Mouse (Mus musculus): ENCODE results near the gene Mvb12a.

Mvb12a gene

DNA sequence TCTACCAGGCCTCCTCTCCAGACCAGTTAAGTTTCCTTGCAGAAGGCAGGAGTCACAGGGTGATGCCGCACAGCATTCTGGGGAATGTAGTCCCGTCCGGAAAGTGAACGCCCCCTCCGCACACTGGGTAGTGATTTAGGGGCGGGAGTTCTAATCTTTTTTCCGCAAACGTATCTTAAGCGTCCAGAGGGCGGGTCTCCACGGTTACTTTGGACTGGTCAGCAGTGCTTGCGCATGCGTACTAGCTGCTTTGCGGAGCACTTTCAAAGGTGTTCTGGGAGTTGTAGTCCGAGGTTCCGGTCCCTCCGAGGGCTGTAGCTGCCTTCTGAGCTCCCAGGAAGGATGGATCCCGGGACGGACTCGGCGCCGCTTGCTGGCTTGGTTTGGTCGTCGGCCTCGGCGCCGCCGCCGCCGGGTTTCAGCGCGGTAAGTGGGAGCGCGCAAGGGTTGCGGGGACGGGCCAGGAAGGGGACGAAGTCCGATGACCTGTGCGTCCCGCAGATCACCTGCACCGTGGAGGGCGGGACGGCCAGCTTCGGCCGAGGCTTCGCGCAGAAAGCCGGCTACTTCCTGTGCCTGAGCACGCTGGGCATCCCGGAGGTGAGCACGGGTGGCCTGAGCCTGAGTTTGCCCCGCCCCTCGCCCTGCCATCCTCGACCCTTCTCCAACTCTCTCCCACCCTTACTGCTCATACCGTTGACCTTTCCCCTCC lies at the start of gene Mvb12a:
TSS of gene Mvb12a (plus strand) at position 291 of the 712 bp plus-strand sequence.
- peak; percentile 99 for DNase-seq (ENCODE audit: low read depth, low spot score)

DNA sequence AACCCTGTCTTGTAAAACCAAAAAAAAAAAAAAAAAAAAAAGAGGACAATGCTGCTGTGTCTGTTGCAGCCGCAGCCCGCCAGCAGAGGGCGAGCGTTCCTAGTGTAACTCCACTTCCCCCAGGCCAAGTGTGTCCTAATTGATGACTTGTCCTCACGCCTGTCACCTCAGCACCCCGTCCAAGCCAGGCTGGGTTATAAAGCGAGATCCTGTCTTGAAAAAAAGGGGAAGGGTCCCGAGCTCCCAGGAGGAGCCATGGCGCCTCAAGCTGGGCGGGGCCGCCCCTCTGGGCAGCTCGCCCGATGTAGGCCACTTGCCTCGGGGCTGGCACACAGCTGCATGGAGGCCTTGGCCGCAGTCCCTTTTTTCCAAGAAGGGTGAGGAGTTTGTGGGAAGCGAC lies 47.7 kb upstream of the Mvb12a start:
- peak; percentile 84 for DNase-seq (ENCODE audit: low read depth, low spot score)

DNA sequence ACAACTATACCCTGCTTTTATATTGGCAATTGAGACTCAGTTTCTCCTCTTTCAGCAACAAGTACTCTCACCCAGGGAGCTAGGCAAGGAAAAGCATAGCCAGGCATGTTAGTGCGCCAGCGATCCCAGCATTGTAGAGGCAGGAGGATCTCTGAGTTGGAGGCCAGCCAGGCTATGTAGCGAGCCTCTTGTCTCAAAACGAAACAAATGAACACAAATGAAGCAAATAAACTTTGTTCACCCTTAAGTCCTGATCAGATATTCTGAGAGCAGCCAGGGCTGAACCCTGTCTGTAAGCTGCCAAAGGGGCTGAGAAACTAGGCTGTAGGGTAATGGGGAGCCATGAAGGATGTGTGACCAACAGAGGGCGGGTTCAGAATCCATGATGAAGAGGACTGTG lies 46.9 kb upstream of the Mvb12a start:
- no peak for DNase-seq (ENCODE audit: low read depth, low spot score)

DNA sequence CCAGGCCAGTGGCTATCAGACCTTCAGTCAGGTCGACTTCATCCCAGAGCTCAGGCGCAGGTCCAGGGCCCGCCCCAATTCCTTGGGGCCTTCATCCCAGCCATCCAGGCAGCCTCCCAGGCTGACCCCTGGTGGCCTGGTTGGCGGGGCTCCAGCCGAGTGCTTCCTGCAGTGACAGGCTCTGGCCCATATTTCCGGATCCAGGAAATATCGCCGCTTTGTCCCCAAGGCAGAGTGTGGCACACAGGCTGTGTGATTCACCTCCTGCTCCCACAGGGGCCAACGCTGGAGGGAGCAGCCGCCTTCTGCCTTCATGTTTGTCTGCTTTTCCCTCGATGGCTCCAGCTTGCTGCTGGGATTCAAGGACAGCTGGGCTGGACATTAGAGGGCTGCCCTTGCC lies 46.2 kb upstream of the Mvb12a start:
- DNase-seq (ENCODE audit: low read depth, low spot score) = peak; percentile 47

DNA sequence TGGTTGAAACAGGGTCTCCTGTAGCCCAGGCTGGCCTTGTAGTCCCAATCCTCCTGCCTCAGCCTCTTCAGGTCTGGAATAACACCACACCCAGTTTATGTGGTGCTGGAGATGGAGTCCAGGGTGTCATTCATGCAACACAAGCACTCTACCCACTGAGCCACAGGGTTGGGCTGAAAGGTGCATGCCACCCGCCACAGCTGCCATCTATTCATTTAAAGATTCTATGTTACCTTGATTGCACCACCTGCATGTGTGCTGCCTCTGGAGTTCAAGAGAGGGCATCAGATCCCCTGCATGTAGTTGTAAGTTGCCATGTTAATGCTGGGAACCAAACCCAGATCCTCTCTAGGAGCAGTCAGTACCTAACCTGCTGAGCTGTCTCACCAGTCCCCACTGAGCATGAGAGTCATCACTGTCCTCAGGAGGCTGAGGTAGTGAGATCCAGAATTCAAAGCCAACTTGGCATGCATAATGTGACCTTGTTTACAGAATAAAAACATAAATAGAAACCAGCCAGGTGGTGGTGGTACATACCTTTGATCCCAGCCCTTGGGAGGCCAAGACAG lies 45.6 kb upstream of the Mvb12a start:
- no peak for DNase-seq (ENCODE audit: low read depth, low spot score)

DNA sequence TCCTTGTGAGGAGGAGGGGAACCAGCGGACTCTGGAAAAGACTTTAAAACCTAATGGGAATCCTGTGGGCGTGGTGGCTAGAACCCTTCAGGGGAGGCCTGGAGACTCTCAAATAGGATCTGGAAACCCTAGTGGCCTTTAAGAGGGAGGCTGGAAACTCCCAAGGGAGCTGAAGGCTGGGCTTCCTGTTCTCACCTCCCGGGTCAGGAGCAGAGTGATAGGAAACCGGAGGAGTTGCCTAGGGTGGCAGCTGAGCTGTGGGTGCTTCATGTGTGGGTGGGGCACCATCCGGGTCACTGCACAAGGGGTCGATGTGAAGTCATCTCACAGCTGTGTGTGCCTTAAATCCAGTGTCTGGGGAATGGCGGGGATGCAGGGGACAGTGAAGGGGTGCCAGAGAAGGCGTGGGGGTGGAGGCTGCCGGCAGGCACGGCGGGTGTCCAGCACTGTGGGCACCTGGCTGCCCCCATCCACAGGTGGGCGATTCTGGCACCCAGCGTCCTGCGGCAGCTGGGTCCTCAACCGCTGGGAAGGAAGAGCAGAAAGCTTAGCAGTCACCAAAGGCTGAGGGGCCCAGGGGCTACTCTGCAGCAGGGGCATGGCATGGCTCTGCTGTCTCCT lies 44.7 kb upstream of the Mvb12a start:
- DNase-seq (ENCODE audit: low read depth, low spot score) = no peak

DNA sequence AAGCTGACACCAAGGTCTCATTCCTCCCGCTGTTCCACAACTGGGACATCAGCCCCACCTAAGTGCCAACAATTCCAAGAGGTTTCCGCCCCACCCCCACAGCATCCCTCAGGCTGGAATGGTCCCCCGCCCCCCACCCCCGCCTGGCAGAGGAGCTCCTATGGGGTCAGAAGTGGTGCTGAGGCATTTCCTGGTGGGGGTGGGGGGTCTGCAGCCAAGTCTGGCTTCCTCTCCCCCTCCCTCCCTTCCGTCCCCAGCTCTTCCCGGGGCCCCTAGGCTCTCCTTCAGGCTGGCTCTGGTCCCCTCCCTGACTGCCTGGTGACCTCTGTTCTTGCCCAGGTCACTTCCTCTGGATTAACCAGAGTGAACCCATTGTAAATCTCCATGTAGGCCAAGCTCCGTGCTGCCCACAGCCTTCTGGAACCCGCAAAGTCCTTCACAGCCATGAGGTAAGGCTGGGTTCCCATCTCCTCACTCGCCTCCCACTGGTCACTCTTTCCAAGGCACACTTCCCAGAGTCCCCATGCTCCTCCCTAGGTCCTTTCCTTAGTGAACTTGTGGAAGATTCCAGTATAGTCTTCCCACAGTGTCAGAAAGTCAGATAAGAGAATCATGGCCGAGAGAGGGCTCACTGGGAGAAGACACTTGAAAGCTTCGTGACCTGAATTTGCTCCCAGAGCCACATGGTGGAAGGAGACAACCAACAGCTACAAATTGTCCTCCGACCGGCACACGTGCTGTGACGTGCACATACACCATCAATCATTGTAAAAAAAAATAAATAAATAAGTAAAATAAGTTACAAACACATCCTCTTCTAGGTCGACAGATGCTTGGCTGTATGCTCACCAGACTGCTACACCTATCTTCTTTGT lies 43.7 kb upstream of the Mvb12a start:
- peak; percentile 39 for DNase-seq (ENCODE audit: low read depth, low spot score)

DNA sequence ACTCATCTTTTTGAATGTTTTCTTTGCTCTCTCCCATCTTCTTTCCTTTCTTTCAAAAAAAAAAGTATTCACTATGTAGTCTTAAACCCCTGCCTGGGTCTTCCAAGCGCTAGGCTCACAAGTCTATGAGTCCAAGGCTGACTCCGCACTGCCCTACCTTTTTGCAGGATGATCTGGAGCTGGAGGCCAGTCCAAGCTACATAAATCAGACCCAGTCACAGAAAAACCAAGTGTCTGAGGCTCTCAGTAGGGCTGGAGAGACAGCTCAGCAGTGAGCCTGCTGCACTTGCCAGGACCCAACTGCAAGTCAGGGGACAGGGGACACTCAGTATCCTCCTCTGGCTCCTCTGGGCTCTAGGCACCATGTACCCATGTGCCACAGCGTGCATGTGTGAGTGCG lies 38.4 kb upstream of the Mvb12a start:
- DNase-seq (ENCODE audit: low read depth, low spot score) = no peak

DNA sequence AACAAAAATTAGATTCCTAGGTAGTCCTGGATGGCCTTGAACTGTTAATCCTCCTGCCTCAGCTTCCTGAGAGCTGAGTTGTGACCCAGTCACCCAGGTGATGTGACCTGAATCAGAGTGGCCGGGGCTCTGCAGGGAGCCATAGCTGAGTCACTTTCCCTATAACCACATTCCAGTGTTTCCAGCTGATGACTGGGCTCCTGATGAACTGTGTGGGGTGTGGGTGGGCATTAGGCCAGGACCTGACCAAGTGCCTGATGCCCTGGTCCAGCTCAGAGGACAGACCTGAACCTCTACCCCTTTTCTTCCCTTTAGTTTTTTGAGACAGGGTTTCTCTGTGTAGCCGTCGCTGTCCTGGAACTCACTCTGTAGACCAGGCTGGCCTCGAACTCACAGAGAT lies 37.4 kb upstream of the Mvb12a start:
- no peak for DNase-seq (ENCODE audit: low read depth, low spot score)

DNA sequence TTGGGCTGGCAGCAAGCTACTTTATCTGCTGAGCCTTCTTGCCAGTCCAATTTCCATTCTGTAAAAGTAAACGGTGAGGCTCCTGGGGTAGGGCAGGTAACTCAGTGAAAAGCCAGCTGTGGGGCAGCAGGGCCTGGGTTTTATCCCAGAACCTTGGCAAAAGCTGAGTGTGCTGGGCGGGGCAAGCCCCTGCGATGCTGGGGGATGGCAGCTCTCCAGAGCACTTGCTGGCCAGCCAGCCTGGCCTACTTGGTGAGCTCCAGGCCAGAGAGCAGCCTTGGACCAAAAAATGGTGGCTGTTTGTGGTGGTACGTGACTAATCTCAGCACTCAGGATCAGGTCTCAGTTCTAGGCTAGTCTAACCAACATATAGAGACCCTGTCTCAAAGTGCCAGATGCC lies 36.7 kb upstream of the Mvb12a start:
- DNase-seq (ENCODE audit: low read depth, low spot score) = no peak

DNA sequence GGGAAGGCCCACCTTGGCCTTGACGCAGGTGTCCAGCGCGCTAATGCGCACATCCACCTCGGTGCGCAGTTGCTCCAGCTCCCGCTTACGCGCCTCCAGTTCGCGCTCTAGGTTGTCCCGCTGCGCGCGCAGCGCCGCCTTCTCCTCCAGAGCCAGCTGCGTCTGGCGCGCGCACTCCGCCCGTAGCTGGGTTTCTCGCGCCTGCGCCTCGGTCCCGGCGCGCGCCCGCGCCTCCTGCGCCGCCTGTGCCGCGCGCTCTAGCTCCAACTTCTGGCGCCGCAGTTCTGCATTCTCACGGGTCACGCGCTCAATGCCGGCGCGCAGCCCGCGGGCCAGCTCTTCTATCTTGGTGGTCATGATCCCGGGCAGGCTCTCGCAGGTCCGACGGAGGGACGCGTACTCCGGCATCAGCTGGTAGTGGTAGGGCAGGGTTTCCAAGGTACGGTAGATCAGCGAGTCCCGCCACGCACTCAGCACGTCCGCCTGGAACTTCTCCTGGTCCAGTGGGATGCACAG lies 35.1 kb upstream of the Mvb12a start:
- DNase-seq (ENCODE audit: low read depth, low spot score) = peak; percentile 93

DNA sequence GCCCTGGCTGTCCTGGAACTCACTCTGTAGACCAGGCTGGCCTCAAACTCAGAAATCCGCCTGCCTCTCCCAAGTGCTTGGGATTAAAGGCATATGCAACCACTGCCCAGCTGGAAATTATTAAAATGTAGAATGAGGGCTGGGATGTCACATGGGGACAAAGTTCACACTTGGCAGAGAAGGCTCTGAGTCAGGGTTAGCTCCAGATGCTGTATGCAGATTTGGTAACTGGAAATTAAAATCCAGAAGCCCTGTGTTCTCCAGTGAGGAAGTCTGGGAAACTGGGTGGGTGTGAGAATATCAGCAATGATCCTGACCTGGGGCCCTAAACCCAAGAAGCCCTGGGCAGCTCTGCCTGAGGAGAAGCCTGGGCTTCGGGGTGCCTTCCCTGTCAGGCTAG lies 33.4 kb upstream of the Mvb12a start:
- DNase-seq (ENCODE audit: low read depth, low spot score) = no peak

DNA sequence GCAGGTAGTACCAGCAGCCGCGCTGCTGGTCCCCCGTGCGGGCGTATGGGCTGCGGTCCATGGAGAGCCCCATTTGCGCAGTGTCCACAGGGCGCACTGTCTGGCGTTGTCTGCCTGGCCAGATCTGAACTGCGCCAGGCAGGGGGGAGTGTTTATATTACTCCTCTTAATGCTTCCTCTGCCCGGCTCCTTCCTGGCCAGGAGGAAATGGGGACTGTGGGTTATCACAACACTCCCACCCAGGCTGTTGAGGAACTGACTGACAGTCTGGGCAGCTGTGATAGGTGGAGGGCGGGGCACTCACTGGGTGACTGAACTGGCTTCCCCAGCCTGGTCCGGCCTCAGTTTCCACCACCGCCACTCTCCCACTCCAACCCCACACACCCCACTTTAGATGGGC lies 31.1 kb upstream of the Mvb12a start, which contains the start of gene Plvap:
TSS of gene Plvap (minus strand) at position 109 of the 400 bp plus-strand sequence.
- no peak for DNase-seq (ENCODE audit: low read depth, low spot score)

DNA sequence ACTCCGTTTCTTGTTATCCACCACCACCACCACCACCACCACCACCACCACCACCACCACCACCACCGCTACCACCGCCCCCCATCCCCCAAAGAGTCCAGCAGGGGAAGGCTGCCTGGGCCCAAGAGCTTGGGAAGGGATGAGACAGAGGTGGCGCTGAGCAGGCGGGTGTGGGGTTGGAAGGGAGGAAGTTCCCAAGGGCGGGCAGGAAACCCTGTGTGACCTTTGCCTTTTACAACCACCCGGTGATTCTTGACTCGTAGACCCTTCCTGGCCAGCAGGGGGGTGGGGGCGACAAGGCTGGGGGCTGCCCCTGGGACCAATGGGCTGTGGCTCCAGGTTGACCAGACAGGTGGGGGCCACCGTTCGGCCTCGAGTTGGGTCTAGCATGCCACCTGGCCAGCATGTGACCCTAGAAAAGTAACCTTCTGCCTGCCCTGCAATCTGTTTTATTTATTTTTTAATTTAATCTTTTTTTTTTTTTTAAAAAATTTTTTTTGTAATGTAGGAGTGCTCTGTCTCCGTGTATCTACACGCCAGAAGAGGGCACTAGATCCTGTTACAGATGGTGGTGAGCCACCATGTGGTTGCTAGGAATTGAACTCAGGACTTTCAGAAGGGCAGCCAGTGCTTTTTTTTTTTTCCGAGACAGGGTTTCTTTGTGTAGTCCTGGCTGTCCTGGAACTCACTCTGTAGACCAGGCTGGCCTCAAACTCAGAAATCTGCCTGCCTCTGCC lies 29.5 kb upstream of the Mvb12a start:
- no peak for DNase-seq (ENCODE audit: low read depth, low spot score)

DNA sequence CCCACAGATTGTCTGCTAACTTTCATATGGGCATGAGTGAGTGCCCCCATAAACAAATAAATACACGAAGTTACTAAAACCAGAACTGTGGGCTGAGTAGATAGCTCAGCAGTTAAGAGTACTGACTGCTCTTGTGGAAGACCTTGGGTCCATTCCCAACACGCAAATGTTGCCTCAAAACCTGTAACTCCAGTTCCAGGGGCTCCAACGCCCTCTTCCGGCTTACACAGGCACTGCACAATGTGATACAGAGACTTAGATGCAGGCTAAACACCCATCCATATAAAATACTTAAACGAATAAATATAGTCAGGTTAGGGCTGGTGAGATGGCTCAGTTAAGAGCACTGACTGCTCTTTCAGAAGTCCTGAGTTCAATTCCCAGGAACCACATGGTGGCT lies 27.7 kb upstream of the Mvb12a start:
- no peak for DNase-seq (ENCODE audit: low read depth, low spot score)

DNA sequence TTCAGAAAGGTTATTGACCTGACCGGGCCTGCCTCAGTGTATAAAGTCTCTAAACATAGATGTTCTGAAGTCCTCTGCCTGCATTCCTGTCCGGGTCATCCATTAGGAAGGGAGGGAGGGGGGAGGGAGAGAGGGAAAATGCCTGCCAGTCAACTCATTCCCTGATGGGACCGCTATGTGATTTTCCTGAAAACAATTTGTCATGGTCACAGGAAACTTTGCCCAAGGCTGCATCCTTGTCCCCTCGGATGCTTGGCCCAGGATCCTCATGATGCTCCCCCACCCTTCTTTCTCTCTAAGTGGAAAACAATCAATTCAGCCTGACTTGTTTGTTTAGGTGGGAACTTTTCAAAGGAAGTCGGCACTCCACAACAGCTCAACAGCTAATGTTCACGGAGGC lies 25.9 kb upstream of the Mvb12a start:
- peak; percentile 55 for DNase-seq (ENCODE audit: low read depth, low spot score)

DNA sequence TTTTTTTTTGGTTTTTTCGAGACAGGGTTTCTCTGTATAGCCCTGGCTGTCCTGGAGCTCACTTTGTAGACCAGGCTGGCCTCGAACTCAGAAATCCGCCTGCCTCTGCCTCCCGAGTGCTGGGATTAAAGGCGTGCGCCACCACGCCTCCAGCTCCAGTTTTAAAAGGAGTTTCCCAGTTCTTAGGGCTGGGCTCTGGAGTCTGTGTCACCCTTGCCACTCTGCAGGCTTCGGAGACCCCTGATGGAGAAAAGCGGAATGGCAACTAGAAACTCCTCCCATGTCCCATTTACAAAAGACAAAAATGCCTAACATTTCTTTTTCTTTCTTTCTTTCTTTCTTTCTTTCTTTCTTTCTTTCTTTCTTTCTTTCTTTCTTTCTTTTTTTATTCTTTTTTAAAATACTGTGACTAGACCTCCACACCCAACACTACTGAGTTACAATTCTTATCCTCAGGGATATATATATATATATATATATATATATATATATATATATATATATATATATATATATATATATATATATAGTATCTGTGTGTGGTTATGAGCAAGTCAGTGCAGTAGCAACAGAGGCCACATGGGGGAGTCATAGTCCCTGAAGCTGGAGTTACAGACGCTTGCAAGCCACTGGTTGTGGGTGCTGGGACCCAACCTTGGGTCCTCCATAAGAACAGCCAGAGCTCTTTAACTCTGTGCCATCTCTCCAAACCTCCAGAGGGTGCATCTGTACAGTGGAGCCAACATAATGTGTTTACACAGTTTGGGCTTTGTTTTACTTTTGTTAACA lies 23.5 kb upstream of the Mvb12a start:
- DNase-seq (ENCODE audit: low read depth, low spot score) = peak; percentile 70

DNA sequence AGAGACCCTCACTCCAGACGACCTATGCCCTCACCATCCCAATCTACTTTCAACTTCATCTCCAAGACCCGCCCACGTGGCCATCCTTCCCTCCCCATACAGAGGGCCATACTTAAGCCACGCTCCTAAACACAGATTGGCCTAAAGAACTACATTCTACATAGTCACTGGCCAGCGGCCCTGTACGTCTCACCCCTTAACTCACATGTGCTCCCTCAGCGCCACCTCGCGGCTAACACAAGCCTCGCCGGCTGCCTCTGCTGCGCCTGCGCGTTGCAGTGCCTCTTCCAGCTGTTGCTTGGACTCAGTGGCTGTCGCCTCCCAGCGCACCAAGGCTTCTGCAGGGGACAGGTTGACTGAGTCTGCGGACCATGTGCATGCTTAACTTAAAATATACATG lies 21.1 kb upstream of the Mvb12a start:
- DNase-seq (ENCODE audit: low read depth, low spot score) = peak; percentile 95

DNA sequence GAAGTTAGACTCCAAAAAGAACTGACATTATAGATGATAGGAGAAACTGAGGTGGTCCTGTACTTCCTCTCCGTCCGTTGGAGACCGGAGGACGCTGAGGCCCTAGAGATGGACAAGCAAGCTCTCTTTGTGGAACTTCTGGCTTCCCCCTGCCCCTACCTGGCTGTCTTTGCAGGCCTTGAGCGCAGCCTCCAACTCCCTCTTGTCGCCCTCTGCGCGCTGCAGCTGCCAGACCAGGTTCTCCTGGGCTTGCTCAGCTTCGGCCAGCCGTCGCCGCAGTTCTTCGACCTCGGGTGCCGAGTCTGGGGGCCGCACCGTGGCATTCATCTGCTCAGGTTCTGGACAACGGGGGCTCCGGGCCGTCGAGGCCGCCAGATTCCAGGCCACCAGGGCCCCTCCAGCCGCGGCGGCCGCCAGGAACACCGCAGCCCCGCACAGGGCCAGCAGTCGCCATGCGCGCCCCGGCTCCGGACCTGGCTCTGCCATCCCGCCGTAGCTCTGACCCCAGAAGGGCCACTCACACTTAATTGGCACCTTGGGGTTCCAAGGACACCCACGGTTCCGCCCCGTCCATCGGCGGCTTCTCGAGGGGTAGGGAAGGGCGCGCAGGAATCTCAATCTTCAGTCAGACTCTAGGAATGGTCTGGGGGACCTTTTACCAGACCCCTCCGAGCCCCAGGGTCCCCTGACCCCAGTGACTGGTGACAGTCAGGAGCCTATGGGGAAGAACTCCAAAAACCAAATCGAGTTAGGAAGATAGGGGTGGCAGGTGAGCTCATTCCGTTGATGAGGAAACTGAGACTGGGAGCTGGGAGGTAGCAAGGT lies 17.3 kb upstream of the Mvb12a start, which contains the start of gene Ccdc194:
TSS of gene Ccdc194 (minus strand) at position 486 of the 825 bp plus-strand sequence.
- DNase-seq (ENCODE audit: low read depth, low spot score) = no peak
